Mouse (Mus musculus) thymus, adult 2 months (tissue): ENCODE measurements around the gene Mmrn1. TPM values are rescaled to one million over a fixed set of nuclear protein-coding genes. Genes with fewer than 3 reads are reported as not detected.

Source experiments
- DNase-seq: peaks from one replicate; pipeline ENCODE4 v3.0.0; 2021
- H3K27ac ChIP-seq: fragments of 200-500 bp; 2 replicates; pipeline ENCODE4 v1.5.1; 2012; ENCODE audit warnings: low read length, control low read depth; ENCODE audit not compliant: control insufficient read depth, insufficient read depth
- H3K27me3 ChIP-seq: fragments of 200-500 bp; 2 replicates; pipeline ENCODE4 v1.6.1; 2012; ENCODE audit warnings: mild to moderate bottlenecking, low read length, moderate library complexity, mixed read lengths; ENCODE audit not compliant: control insufficient read depth, insufficient read depth
- H3K36me3 ChIP-seq: fragments of 200-500 bp; 2 replicates; pipeline ENCODE4 v1.6.1; 2012; ENCODE audit warnings: mild to moderate bottlenecking, low read length, moderate library complexity; ENCODE audit not compliant: control insufficient read depth, insufficient read depth
- H3K4me1 ChIP-seq: fragments of 200-500 bp; replicated peaks from 2 replicates; pipeline ENCODE4 v1.6.1; 2012; ENCODE audit warnings: low read length; ENCODE audit not compliant: control insufficient read depth, insufficient read depth
- H3K4me3 ChIP-seq: fragments of 200-500 bp; 2 replicates; pipeline ENCODE4 v1.5.1; 2012; ENCODE audit warnings: mild to moderate bottlenecking, low read length, control low read depth, moderate library complexity; ENCODE audit not compliant: control insufficient read depth, insufficient read depth
- CTCF ChIP-seq: fragments of 200-500 bp; IDR thresholded peaks from 2 replicates; pipeline ENCODE4 v1.5.1; 2012; ENCODE audit warnings: mild to moderate bottlenecking, control low read depth, low read length, moderate library complexity, borderline replicate concordance; ENCODE audit not compliant: control insufficient read depth, poor library complexity, insufficient read depth; ENCODE audit errors: extremely low read depth
- POLR2A ChIP-seq: fragments of 200-500 bp; IDR thresholded peaks from 2 replicates; pipeline ENCODE4 v1.6.1; 2012; ENCODE audit warnings: mild to moderate bottlenecking, low read length, control low read depth, moderate library complexity; ENCODE audit not compliant: control insufficient read depth, poor library complexity, insufficient read depth; ENCODE audit errors: extremely low read depth
- WGBS: fragments of 180-500 bp; shearing (Covaris S2); methylation state at CpG from one replicate; pipeline ENCODE4 v1.1.7; 2018; 5-methylcytosine and 5-hydroxymethylcytosine counted together
- polyA plus RNA-seq: library from polyadenylated mRNA; depleted of rRNA; stranded (reverse); fragments of >200 nt; gene quantifications from 2 replicates; pipeline ENCODE4 v1.2.3, GENCODE M21; 2012; rRNA removed

Gene Mmrn1
- polyA plus RNA-seq, 1 experiment: 0.13 TPM

DNA sequence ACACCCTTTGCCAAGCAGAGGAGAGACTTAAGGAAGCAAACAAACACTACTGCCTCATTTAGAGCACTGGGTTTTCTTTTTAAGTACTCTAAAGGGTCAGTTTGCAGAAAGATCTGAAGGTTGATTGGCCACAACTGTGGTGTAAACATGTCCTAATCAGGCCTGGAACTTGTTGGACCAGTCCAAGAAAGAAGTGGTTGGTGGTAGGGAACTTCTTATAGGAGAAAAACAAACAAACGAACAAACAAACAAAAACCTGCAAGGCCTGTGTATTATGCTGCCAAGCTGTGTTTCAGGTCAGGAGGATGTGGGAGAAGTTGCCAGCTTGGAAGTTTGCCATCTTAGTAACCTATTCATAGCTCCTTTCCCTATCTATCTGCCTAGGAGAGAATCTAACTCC lies 108.5 kb downstream of the Mmrn1 start:
- 94% methylated on average over 1 of the region's 1 CpGs for WGBS
- H3K27me3 ChIP-seq: no peaks in the 10 kb centered on the region
- TF ChIP-seq POLR2A (no peak), CTCF (no peak)

More for the DNA sequence above, 108.5 kb downstream of the Mmrn1 start:
- DNase-seq: no peak
- H3K4me1 ChIP-seq: no peaks in the 10 kb centered on the region
- H3K36me3 ChIP-seq: no peaks in the 10 kb centered on the region
- no peak overlapping the region for H3K4me3 ChIP-seq
- H3K27ac ChIP-seq: no peak overlapping the region

Other genes starting within 250 kb of the Mmrn1 start
- 0.86 and 0.88 TPM in 2 replicates for gene Snca, start 95.1 kb upstream of the Mmrn1 start, polyA plus RNA-seq